Mouse (Mus musculus): ENCODE measurements around the gene Map4k2. TPM values are rescaled to one million over a fixed set of nuclear protein-coding genes. Genes with fewer than 3 reads are reported as not detected.

Gene Map4k2
- polyA plus RNA-seq, 1 experiment, result 24.6 TPM

GRCm38 (mm10) chr19:6336920-6337319 lies 4.0 kb upstream of the Map4k2 start:
- no peak for TF ChIP-seq GATA1 (IDR thresholded peaks at IDR 0.05; ENCODE audit: low read length)

- no peak for TF ChIP-seq GATA1 (IDR thresholded peaks at IDR 0.05; ENCODE audit: low read length)
These were observed 2.8 kb upstream of the Map4k2 start for GRCm38 (mm10) chr19:6338171-6338570.

GRCm38 (mm10) chr19:6338716-6339115 lies 2.2 kb upstream of the Map4k2 start:
- TF ChIP-seq GATA1 (IDR thresholded peaks at IDR 0.05; ENCODE audit: low read length), result no peak

GRCm38 (mm10) chr19:6339191-6339590 lies 1.7 kb upstream of the Map4k2 start:
- TF ChIP-seq GATA1 (IDR thresholded peaks at IDR 0.05; ENCODE audit: low read length), result no peak

GRCm38 (mm10) chr19:6339890-6340504 lies 938 bp upstream of the Map4k2 start:
- TF ChIP-seq GATA1 (IDR thresholded peaks at IDR 0.05; ENCODE audit: low read length), result no peak

- TF ChIP-seq GATA1 (IDR thresholded peaks at IDR 0.05; ENCODE audit: low read length), result no peak
These were observed 630 bp downstream of the Map4k2 start for GRCm38 (mm10) chr19:6341453-6342077.

- no peak for TF ChIP-seq GATA1 (IDR thresholded peaks at IDR 0.05; ENCODE audit: low read length)
These were observed 1.5 kb downstream of the Map4k2 start for GRCm38 (mm10) chr19:6342276-6342933.

GRCm38 (mm10) chr19:6343066-6343925 lies 2.4 kb downstream of the Map4k2 start:
- TF ChIP-seq GATA1 (IDR thresholded peaks at IDR 0.05; ENCODE audit: low read length), result no peak

GRCm38 (mm10) chr19:6343996-6344395 lies 3.1 kb downstream of the Map4k2 start:
- no peak for TF ChIP-seq GATA1 (IDR thresholded peaks at IDR 0.05; ENCODE audit: low read length)

GRCm38 (mm10) chr19:6346023-6346422 lies 5.1 kb downstream of the Map4k2 start:
- no peak for TF ChIP-seq GATA1 (IDR thresholded peaks at IDR 0.05; ENCODE audit: low read length)

- no peak for TF ChIP-seq GATA1 (IDR thresholded peaks at IDR 0.05; ENCODE audit: low read length)
These were observed 5.7 kb downstream of the Map4k2 start for GRCm38 (mm10) chr19:6346661-6347060.

- no peak for TF ChIP-seq GATA1 (IDR thresholded peaks at IDR 0.05; ENCODE audit: low read length)
These were observed 6.7 kb downstream of the Map4k2 start for GRCm38 (mm10) chr19:6347615-6348014.

- no peak for TF ChIP-seq GATA1 (IDR thresholded peaks at IDR 0.05; ENCODE audit: low read length)
These were observed 7.8 kb downstream of the Map4k2 start for GRCm38 (mm10) chr19:6348717-6349116.

GRCm38 (mm10) chr19:6349215-6349983 lies 8.5 kb downstream of the Map4k2 start:
- no peak for TF ChIP-seq GATA1 (IDR thresholded peaks at IDR 0.05; ENCODE audit: low read length)
